Mouse (Mus musculus): ENCODE results near the gene Ddx59. TPM values are rescaled to one million over a fixed set of nuclear protein-coding genes. Genes with fewer than 3 reads are reported as not detected.

Gene Ddx59
- total RNA-seq, 2 experiments from 2014 or later, result 21.1 to 21.4 TPM

DNA sequence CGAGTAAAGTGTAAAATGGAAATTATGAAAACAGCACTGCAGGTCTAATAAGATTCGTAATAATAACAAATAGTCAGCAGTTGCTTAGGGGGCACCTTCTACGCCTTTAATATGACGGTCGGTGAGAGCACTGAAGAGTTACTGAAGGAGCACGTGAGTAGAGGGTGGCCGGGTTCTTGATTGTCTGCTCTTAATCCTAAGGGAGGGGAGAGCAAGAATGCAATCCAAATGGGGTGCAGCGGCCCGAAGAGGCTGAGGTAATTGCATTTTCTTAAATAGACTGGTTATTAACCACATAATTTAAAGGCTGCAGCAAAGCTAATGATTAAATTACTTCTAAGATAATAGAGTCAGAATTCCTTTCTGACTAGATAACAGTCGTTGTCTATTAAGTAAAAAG lies 31.9 kb downstream of the Ddx59 start:
- no peak for ATAC-seq (replicated peaks; ENCODE audit: low FRiP score, poor library complexity, severe bottlenecking)

DNA sequence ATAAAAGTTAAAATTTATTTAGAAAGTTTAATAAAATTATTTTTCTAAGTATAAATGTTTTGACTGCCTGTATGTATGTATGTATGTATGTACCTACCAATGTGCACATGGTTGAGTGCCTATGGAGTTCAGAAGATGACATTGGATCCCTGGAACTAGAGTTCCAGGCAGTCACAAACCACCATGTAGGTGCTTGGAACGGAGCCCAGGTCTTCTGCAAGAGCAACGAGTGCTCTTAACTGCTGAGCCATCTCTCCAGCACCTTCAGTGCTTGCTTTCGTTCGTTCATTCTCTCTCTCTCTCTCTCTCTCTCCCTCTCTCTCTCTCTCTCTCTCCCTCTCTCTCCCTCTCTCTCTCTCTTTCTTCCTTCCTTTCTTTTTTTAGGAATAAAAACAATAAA lies 32.3 kb downstream of the Ddx59 start:
- no peak for ATAC-seq (replicated peaks; ENCODE audit: low FRiP score, poor library complexity, severe bottlenecking)

DNA sequence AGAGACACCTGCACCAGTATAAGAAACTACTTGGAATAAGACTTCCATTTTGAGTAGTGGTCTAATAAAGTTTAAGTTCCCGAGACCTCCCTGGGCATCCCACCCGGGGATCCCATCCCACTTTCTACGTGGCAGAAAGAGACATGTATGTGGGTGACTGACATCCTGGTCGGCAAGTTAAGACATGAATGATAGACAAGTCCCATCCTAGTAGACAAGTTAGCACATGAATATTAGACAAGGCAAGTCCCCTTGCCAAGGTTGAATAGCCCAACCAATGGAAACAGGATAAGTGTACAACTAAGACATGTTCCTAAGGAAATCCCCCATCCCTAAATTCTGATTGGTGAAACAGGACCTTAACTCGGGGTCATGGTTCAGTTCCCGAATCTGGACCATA lies 34.5 kb downstream of the Ddx59 start:
- ATAC-seq (replicated peaks; ENCODE audit: low FRiP score, poor library complexity, severe bottlenecking), result no peak

DNA sequence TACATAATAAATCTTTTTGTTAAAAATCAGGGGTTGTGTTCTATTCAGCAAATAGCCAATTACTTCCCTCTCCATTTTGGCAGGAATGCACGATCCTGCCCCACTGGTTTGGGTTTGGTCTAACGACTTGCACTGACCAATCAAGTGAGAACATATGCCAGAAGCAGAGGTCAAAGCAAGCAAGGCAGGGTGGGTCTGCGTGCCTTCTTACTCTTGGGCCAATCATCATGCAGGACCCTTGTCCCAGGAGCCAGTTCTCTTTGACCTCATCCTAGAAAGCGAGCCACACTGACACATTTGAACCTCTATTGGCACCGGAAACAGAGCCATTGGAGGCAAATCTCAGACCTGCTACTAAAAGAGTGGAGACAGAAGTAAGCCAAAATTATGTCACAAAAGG lies 35.1 kb downstream of the Ddx59 start:
- no peak for ATAC-seq (replicated peaks; ENCODE audit: low FRiP score, poor library complexity, severe bottlenecking)

DNA sequence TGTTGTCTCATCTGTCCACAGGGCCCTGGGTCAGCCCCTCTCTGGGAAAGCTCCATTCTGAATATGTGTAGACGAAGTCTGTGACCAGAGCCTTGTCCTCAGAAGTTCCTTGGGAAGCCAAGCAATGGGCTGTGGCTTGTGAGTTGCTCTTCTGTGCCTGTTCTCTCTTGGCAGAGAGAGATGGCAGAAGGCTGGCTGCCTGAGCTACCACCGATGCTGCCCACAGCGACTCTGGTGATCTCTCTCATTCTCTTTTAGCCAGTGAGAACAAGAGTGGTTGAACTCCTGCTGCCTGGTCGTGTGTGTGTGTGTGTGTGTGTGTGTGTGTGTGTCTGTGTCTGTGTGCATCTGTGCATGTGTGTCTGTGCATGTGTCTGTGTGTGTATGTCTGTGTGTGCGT lies 37.4 kb downstream of the Ddx59 start:
- no peak for ATAC-seq (replicated peaks; ENCODE audit: low FRiP score, poor library complexity, severe bottlenecking)

DNA sequence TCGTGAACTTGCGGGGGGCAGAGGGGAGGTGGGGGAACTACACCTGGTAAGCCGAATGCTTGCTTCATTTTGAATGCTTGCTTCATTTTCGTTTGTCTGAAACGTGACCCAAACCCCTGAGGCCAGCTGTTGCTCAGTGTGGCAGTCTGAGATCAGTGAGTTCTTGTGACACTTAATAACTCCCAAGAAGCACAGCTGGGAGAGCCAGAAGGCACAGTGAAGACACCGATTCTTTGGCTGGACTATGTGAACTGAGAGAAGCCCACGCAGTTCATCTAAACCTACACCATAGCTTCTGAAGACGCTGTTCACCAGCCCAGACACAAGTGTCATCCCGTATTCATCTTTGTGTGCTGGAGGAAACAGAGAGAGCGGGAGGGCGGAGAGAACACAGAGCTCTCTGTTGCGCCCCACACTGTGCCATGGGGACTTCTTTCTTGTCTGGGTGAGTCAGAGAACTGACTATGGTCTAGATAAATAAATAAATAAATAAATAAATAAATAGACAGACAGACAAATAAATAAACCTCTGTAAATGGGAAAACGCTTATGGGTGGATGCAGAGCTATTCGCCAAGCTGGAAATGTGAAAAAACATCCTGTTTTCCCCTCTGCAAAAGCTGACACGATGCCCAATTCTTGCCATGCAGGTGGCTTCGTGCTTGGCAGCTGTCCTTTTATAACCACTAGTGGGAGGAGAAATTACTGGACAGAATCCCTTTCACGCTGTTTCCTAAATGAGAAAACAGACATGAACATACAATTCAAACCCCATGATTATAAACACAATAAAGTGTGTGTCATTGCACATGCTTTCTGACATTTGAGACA lies 40.9 kb downstream of the Ddx59 start:
- ATAC-seq (replicated peaks; ENCODE audit: low FRiP score, poor library complexity, severe bottlenecking), result no peak

DNA sequence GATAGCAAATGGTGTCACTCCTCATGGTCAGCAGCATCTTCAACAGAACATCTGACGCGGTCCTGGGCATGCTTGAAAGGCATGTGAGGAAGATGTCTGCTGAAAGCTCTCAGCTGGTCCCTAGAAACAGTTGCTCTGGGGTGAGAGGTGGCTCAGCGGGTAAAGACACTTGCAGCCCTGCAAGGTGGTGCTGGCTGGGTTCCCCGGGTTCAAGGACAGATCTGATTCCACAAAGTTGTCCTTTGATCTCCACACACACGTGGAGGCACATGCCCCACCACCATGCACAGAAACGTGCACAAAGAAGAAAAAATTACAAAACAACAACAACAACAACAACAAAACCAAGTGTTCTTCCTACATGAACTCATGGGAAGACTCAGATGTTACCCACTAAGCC lies 41.7 kb downstream of the Ddx59 start:
- ATAC-seq (replicated peaks; ENCODE audit: low FRiP score, poor library complexity, severe bottlenecking), result no peak

DNA sequence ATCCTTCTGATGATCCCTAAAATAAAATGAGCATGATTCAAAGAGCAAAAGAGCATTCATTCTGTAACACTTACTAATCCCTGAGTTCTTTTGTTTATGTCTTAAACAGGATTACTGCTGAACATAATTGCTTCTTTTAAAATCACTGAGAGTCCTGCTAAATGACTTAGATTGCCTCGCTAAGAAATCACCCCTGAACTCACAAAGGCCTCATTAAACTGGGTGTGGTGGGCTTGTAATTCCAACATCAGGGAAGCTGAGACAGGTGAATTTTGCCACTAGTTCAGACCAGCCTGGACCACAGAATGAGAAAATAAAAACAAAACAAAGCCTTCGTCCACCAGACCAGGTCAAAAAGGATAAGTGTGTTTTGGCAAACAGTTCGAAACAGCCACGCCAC lies 42.3 kb downstream of the Ddx59 start:
- ATAC-seq (replicated peaks; ENCODE audit: low FRiP score, poor library complexity, severe bottlenecking), result no peak

DNA sequence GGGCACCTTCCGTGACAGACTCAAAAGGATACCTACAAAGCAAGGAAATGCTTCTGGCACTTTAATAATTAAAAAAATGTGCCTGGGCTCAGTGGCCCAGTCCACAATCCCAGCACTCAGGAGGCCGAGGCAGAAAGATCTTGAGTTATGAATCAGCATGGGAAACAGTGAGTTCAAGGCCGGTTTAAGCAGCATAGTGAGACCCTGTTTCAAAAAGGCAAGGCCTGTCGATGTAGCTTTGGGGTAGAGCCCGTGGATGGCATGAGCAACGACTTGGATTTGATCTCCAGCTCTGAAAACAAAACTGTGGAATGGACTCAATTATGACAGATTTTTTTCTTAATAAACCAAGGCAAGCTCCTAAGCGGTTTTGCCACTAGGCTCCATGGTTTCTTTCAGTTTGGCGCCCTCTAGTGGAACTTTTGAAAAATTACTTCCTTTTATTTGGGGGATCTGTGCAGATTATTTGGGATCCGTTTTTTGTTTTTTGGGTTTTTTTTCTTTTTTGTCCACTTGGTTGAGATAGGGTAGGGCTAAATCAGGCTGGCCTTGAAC lies 43.7 kb downstream of the Ddx59 start:
- ATAC-seq (replicated peaks; ENCODE audit: low FRiP score, poor library complexity, severe bottlenecking), result peak; percentile 70; the same call in 1 of the 2 replicates

DNA sequence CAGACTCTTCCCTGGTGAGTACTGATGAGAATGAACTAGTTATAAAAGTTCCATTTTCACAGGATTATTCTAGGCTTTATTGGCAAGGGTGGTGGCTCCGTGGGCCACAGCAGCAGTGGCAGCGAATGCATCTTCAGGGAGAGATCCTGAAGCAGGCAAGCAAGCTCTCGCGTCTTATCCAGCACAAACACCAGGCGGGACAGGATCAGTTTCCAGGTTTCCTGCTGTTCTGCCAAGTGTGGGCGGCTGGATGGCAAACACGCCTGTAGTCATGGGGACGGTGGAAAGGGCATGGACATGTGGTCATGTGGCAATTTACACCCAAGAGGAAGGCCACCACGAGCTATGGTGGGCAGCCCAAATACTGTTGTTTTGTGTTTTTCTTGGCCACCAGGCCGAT lies 47.4 kb downstream of the Ddx59 start:
- ATAC-seq (replicated peaks; ENCODE audit: low FRiP score, poor library complexity, severe bottlenecking), result no peak

DNA sequence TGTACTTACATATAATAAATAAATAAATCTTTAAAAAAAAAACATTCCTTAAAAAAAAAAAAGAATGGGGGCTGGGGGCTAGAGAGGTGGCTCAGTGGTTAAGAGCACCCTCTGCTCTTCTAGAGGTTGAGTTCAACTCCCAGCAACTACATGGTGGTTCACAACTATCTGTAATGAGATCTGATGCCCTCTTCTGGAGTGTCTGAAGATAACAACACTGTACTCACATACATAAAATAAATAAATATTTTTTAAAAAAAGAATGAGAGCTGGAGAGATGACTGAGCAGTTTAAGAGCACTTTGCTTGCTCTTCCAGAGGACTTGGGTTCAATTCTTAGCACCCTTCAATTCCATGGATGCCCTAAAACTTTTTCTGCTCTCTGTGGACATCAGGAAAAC lies 50.1 kb downstream of the Ddx59 start:
- no peak for ATAC-seq (replicated peaks; ENCODE audit: low FRiP score, poor library complexity, severe bottlenecking)

DNA sequence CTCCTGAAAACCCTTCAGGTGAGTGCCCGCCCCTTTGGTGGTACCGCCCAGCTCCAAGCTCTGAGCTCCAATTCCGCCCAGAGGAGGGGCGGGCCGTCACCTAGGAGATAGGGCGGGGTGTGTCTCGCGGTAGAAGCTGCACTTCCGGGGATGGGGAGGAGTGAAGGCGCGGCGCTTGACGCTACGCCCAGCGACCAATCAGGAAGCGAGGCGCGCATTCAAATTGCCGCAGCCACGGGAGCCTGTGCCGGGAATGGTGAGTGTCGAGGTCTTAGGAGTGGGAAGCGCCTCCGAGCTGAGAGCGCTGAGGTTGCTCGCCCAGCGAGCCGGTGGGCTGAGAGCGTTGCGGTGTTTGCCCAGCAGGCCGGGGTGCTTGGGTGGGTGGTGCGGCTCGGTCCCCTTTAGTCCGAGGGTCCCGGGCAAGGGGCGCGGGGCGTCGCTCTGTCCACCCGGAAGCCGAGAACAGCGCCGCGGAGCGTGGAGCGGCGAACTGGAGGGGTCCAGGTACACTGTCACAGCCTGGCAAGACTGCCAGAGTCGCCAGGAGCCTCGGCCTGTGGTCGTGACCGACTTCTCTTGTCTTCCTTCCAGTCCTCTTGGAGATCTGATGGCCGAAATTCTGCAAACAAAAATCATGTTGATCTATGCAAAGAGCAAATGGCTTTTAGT lies 51.2 kb downstream of the Ddx59 start, which contains the start of gene Kif14:
TSS of gene Kif14 (plus strand) at position 201 of the 669 bp plus-strand sequence.
- peak; percentile 99 for ATAC-seq (replicated peaks; ENCODE audit: low FRiP score, poor library complexity, severe bottlenecking)

DNA sequence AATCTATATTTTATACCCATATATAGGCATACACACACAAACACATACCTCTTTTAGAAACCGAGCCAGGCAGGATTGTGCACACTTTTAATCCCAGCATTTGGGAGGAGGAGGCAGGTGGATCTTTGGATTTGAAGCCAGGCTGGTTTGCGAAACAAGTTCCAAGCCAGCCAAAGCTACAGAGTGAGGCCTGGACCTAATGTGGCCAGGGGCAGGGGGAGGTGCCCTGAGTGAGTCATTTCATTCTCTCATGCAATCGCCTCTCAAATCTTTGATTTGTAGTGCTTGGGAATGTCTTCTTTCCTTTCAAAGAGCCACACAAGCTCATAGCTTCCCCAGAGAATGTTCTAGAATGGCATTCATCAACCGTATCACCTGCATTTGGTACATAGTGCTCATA lies 54.3 kb downstream of the Ddx59 start:
- ATAC-seq (replicated peaks; ENCODE audit: low FRiP score, poor library complexity, severe bottlenecking), result no peak

DNA sequence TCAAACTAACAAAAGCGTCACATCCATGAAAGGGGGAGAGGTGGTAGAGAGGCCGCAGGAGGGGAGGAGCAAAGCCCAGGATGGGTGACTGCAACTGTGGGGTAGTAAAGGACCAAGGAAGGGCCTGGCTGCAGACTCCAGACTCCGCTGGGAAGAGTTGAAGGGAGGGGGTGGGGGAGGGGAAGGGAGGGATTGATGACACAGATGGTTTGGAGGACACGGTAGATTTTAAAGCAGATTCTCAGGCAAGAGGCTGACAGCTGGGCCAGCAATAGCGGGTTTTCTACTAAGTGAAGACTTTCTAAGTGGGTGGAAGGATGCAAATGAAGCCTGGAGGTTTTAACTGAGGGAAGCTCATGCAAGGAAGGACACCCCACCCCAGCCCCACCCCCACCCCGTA lies 55.4 kb downstream of the Ddx59 start:
- ATAC-seq (replicated peaks; ENCODE audit: low FRiP score, poor library complexity, severe bottlenecking), result no peak

Other genes starting within 250 kb of the Ddx59 start
- not detected in 2 replicates for gene Mroh3, start 202.4 kb upstream of the Ddx59 start, total RNA-seq (2015; ENCODE audit: low replicate concordance)
- gene Mroh3, start 202.4 kb upstream of the Ddx59 start, total RNA-seq (2017; ENCODE audit: low replicate concordance), result not detected in 2 replicates
- not detected in 2 replicates for gene Inava, start 181.0 kb upstream of the Ddx59 start, total RNA-seq (2015; ENCODE audit: low replicate concordance)
- not detected in 2 replicates for gene Inava, start 181.0 kb upstream of the Ddx59 start, total RNA-seq (2017; ENCODE audit: low replicate concordance)
- gene Gpr25, start 154.4 kb upstream of the Ddx59 start, total RNA-seq (2015; ENCODE audit: low replicate concordance), result not detected in 2 replicates
- gene Gpr25, start 154.4 kb upstream of the Ddx59 start, total RNA-seq (2017; ENCODE audit: low replicate concordance), result not detected in 2 replicates
- 111 and 128 TPM in 2 replicates for gene Camsap2, start 69.2 kb upstream of the Ddx59 start, total RNA-seq (2015; ENCODE audit: low replicate concordance)
- 192 and 194 TPM in 2 replicates for gene Camsap2, start 69.2 kb upstream of the Ddx59 start, total RNA-seq (2017; ENCODE audit: low replicate concordance)
- 144 and 159 TPM in 2 replicates for gene Kif14, start 51.1 kb downstream of the Ddx59 start, total RNA-seq (2015; ENCODE audit: low replicate concordance)
- 223 and 224 TPM in 2 replicates for gene Kif14, start 51.1 kb downstream of the Ddx59 start, total RNA-seq (2017; ENCODE audit: low replicate concordance)
- gene Zfp281, start 209.6 kb downstream of the Ddx59 start, total RNA-seq (2015; ENCODE audit: low replicate concordance), result 5.0 and 7.2 TPM in 2 replicates
- gene Zfp281, start 209.6 kb downstream of the Ddx59 start, total RNA-seq (2017; ENCODE audit: low replicate concordance), result 4.1 and 5.6 TPM in 2 replicates

Measured in erythroid progenitor cell, adult 5-6 weeks (primary cell).